In genomic region chr11:89060423-89061089, GRCm38 (mm10) we compare ENCODE assay signal across 7 mouse cellular contexts. TPM values are rescaled to one million over a fixed set of nuclear protein-coding genes. Genes with fewer than 3 reads are reported as not detected.
A peak's percentile ranks its signal among the peaks of the same experiment; 100 is the strongest.
DNase-seq lines count a peak whose midpoint lies in the region; ATAC-seq and TF ChIP-seq lines count a peak whose summit lies in the region.

No protein-coding gene starts in this region.

- TF ChIP-seq POLR2A in small intestine, adult 2 months (IDR thresholded peaks at IDR 0.05; ENCODE audit: low read depth, low read length), result 0 out of 2 replicates have a peak, but pooled peaks have one; percentile 1

- TF ChIP-seq CTCF in intestine, postnatal 0 days (IDR thresholded peaks at IDR 0.05; ENCODE audit: low read depth), result no peak
- no peak for TF ChIP-seq CTCF in small intestine, adult 2 months (IDR thresholded peaks at IDR 0.05; ENCODE audit: extremely low read depth, insufficient read length, insufficient replicate concordance, low read depth, low read length)

- H3K9ac ChIP-seq in intestine, postnatal 0 days (ENCODE audit: low read depth, low read length), result peak overlapping the region; percentile 76
- peak overlapping the region; percentile 76 for H3K9ac ChIP-seq in midbrain, embryonic 12.5 days (replicated peaks)

- H3K4me2 ChIP-seq in intestine, postnatal 0 days (replicated peaks; ENCODE audit: low read depth), result peak overlapping the region; percentile 98
- peak overlapping the region; percentile 87 for H3K4me2 ChIP-seq in midbrain, embryonic 12.5 days (replicated peaks)

- 0 out of 2 replicates have a peak, but pooled peaks cover 6% of the 10 kb centered on the region for H3K4me1 ChIP-seq in intestine, postnatal 0 days (replicated peaks; ENCODE audit: control insufficient read depth, insufficient read depth, low read length)
- H3K4me1 ChIP-seq in midbrain, embryonic 12.5 days, result peaks cover 22% of the 10 kb centered on the region
- H3K4me1 ChIP-seq in small intestine, adult 2 months (ENCODE audit: control insufficient read depth, insufficient read depth, insufficient read length, low read length), result peaks cover 8% of the 10 kb centered on the region

- H3K27ac ChIP-seq in intestine, postnatal 0 days (ENCODE audit: low read depth, low read length), result peak overlapping the region; percentile 69
- peak overlapping the region; percentile 31 for H3K27ac ChIP-seq in midbrain, embryonic 12.5 days (replicated peaks)
- H3K27ac ChIP-seq in small intestine, adult 2 months (ENCODE audit: insufficient read depth, low read depth, low read length), result peak overlapping the region; percentile 6; the same call in 1 of the 2 replicates

- no peaks in the 10 kb centered on the region for H3K27me3 ChIP-seq in intestine, postnatal 0 days (replicated peaks; ENCODE audit: control insufficient read depth, insufficient read depth, low read length)
- no peaks in the 10 kb centered on the region for H3K27me3 ChIP-seq in midbrain, embryonic 12.5 days
- no peaks in the 10 kb centered on the region for H3K27me3 ChIP-seq in small intestine, adult 2 months (ENCODE audit: control insufficient read depth, insufficient read depth, low read length)

- H3K36me3 ChIP-seq in intestine, postnatal 0 days (ENCODE audit: control insufficient read depth, insufficient read depth), result no peaks in the 10 kb centered on the region
- H3K36me3 ChIP-seq in midbrain, embryonic 12.5 days, result no peaks in the 10 kb centered on the region
- H3K36me3 ChIP-seq in small intestine, adult 2 months (ENCODE audit: control insufficient read depth, insufficient read depth, low read length), result no peaks in the 10 kb centered on the region

- peak; percentile 95 for DNase-seq in adrenal gland, adult 2 months
- DNase-seq in embryo, embryonic 11.5 days (ENCODE audit: low read depth, low spot score), result peak; percentile 80
- peak; percentile 68 to 85 for DNase-seq in gastrocnemius, postnatal 4 days (ENCODE audit: low spot score in 2 of 2)
- peak; percentile 91 for DNase-seq in left cerebral cortex, postnatal 4 days

- H3K4me3 ChIP-seq in intestine, postnatal 0 days (ENCODE audit: low read depth, low read length), result peak overlapping the region; percentile 67
- peak overlapping the region; percentile 65 for H3K4me3 ChIP-seq in midbrain, embryonic 12.5 days
- H3K4me3 ChIP-seq in small intestine, adult 2 months (ENCODE audit: low read depth, low read length), result peak overlapping the region; percentile 78

- under 1% methylated on average over 62 of the region's 63 CpGs for WGBS in intestine, postnatal 0 days
- under 1% methylated on average over 56 of the region's 63 CpGs for WGBS in midbrain, embryonic 12.5 days
- under 1% methylated on average over 63 of the region's 63 CpGs for WGBS in small intestine, adult 2 months

- no peaks in the 10 kb centered on the region for H3K9me3 ChIP-seq in intestine, postnatal 0 days (ENCODE audit: control insufficient read depth)
- H3K9me3 ChIP-seq in midbrain, embryonic 12.5 days, result no peaks in the 10 kb centered on the region

- ATAC-seq in intestine, postnatal 0 days, result peak; percentile 93
- ATAC-seq in midbrain, embryonic 12.5 days (ENCODE audit: low FRiP score, low read depth), result peak; percentile 93

- intact Hi-C loops in left cerebral cortex, postnatal 4 days (cut with DNase I), result no loop called here

RNA-seq across cellular contexts. Expression of gene Dgke, which starts 6.1 kb away (rescaled TPM):
- 10 to 100 TPM; 11.0 to 11.3 TPM for total RNA-seq in adrenal gland, adult 2 months (2021)
- polyA plus RNA-seq in adrenal gland, adult 2 months (2012; rRNA removed), result 7.8 TPM in 2 replicates
- 1 to 10 TPM; 4.6 to 4.9 TPM for total RNA-seq in gastrocnemius, postnatal 4 days (2021)
- polyA plus RNA-seq in intestine, postnatal 0 days (2015; fragmentation: Nextera tagmentation; extraction: Ambion mirVana), result 1.7 and 2.0 TPM in 2 replicates
- total RNA-seq in left cerebral cortex, postnatal 4 days (2021), result 10 to 100 TPM; 31.6 to 33.7 TPM
- 9.5 and 9.6 TPM in 2 replicates for polyA plus RNA-seq in midbrain, embryonic 12.5 days (2016; fragmentation: Nextera tagmentation; extraction: Ambion mirVana)
- polyA plus RNA-seq in small intestine, adult 2 months (2012; rRNA removed), result 2.1 and 3.2 TPM in 2 replicates

RNA-seq across cellular contexts. Expression of gene Gm525, which starts 13.1 kb away (rescaled TPM):
- total RNA-seq in adrenal gland, adult 2 months (2021), result not detected
- 0.26 and 0.58 TPM in 2 replicates for polyA plus RNA-seq in adrenal gland, adult 2 months (2012; rRNA removed)
- total RNA-seq in gastrocnemius, postnatal 4 days (2021), result under 1 TPM in 1 of 2 experiments, not detected in 1; 0.56 TPM
- 0.93 and 1.7 TPM in 2 replicates for polyA plus RNA-seq in intestine, postnatal 0 days (2015; fragmentation: Nextera tagmentation; extraction: Ambion mirVana)
- total RNA-seq in left cerebral cortex, postnatal 4 days (2021), result not detected
- not detected in 2 replicates for polyA plus RNA-seq in midbrain, embryonic 12.5 days (2016; fragmentation: Nextera tagmentation; extraction: Ambion mirVana)
- not detected in 2 replicates for polyA plus RNA-seq in small intestine, adult 2 months (2012; rRNA removed)

Comparison
In these comparisons a context has a peak if more than half of its experiments do, and no peak if none do; other contexts are left out.
1. Peak in every context shown above with its lines: DNase-seq, ATAC-seq, H3K4me3 ChIP-seq and H3K27ac ChIP-seq.
2. H3K27ac ChIP-seq: peak in every context shown above with its lines; median percentile 69 in intestine, postnatal 0 days; 31 in midbrain, embryonic 12.5 days; 6 in small intestine, adult 2 months.